Comparison of ENCODE assay signal across 17 mouse cellular contexts in genomic region chr2:132174048-132174447, GRCm38 (mm10). TPM values are rescaled to one million over a fixed set of nuclear protein-coding genes. Genes with fewer than 3 reads are reported as not detected.
DNase-seq lines count a peak whose midpoint lies in the region; TF ChIP-seq lines count a peak whose summit lies in the region.
"Had no signal": no experiment of that assay in that cellular context is flagged by ENCODE, and none has a peak within 500 bp of the region (broad histone marks: within the 10 kb centered on the region; RNA-seq: fewer than 3 reads in every experiment).

No protein-coding gene starts in this region.

- peak; percentile 55 for DNase-seq in MEL (ENCODE audit: low read depth, low spot score)
- DNase-seq in gastrocnemius, postnatal 4 days (ENCODE audit: low spot score in 2 of 2): no peak
- DNase-seq: adrenal gland, adult 2 months; adrenal gland, adult 8-10 months; adrenal gland, postnatal 10 days; adrenal gland, postnatal 14 days; adrenal gland, postnatal 25 days; adrenal gland, postnatal 36 days; B cell, adult 2 months; cerebellum, adult 11 months; cerebellum, adult 11-12 months; cerebellum, adult 18-20 months; cerebellum, adult 2 months; cerebellum, adult 8-10 months had no signal

- H3K36me3 ChIP-seq in MEL (ENCODE audit: control insufficient read depth in 1 of 2, insufficient read depth in 2 of 2, low read length in 2 of 2): no peaks in the 10 kb centered on the region
- H3K36me3 ChIP-seq: G1E had no signal

- no peak for TF ChIP-seq EP300 in MEL (IDR thresholded peaks at IDR 0.05; ENCODE audit: low read depth in 1 of 2, low read length in 2 of 2)

- peaks cover 3 to 4% of the 10 kb centered on the region in 2 experiments; a peak in 3 of 4 replicates for H3K4me1 ChIP-seq in MEL (ENCODE audit: control insufficient read depth in 1 of 2, insufficient read depth in 2 of 2, low read length in 2 of 2)

- H3K9me3 ChIP-seq in MEL (replicated peaks; ENCODE audit: insufficient read depth, low read length): no peaks in the 10 kb centered on the region
- H3K9me3 ChIP-seq: G1E had no signal

- no peaks in the 10 kb centered on the region; a peak in 1 of 4 replicates for H3K27me3 ChIP-seq in MEL (ENCODE audit: control insufficient read depth in 1 of 2, insufficient read depth in 2 of 2, low read length in 2 of 2)
- H3K27me3 ChIP-seq: CH12.LX, Patski had no signal

- no peak for TF ChIP-seq RAD21 in MEL (IDR thresholded peaks at IDR 0.05; ENCODE audit: low read depth, low read length)

- H3K4me3 ChIP-seq in MEL (ENCODE audit: control insufficient read depth in 1 of 2, insufficient read depth in 1 of 2, low read depth in 2 of 2, low read length in 2 of 2): no peak overlapping the region

- no peak overlapping the region for H3K9ac ChIP-seq in MEL (ENCODE audit: control insufficient read depth, low read depth, low read length, poor library complexity, severe bottlenecking)

- no peak for TF ChIP-seq CTCF in MEL (IDR thresholded peaks at IDR 0.05 in 2 of 3, conservative IDR thresholded peaks at IDR 0.05 in 1 of 3; ENCODE audit: control insufficient read depth in 1 of 3, insufficient read depth in 1 of 3, low read depth in 2 of 3, low read length in 3 of 3, poor library complexity in 1 of 3, severe bottlenecking in 1 of 3)

- no peak for TF ChIP-seq POLR2A in MEL (IDR thresholded peaks at IDR 0.05; ENCODE audit: control insufficient read depth in 1 of 2, insufficient read depth in 1 of 2, low read depth in 1 of 2, low read length in 2 of 2, poor library complexity in 1 of 2)

- H3K27ac ChIP-seq in MEL (ENCODE audit: control insufficient read depth, low read depth, low read length): no peak overlapping the region

- no peaks in the 10 kb centered on the region for H3K79me2 ChIP-seq in MEL (ENCODE audit: control insufficient read depth, insufficient read depth, low read length, poor library complexity)

TF ChIP-seq in MEL, 35 proteins besides CTCF, POLR2A, EP300 and RAD21:
- TF ChIP-seq MAX (IDR thresholded peaks at IDR 0.05; ENCODE audit: low read length) (no peak), ELF1 (IDR thresholded peaks at IDR 0.05; ENCODE audit: low read depth, low read length) (peak; percentile 51; the same call in 1 of the 2 replicates), GATA1 (IDR thresholded peaks at IDR 0.05; ENCODE audit: low read depth, low read length) (peak; percentile 53)
TF ChIP-seq in MEL: peak in this region for 2.

RNA-seq across cellular contexts. Expression of gene Slc23a2, which starts 29.1 kb away (rescaled TPM):
- total RNA-seq in MEL (2012; rRNA removed): 6.5 and 7.9 TPM in 2 replicates
- 10 to 100 TPM in 1 of 2 experiments, not detected in 1; 10.3 TPM for polyA plus RNA-seq in MEL (2012; ENCODE audit: insufficient read depth in 1 of 2, insufficient read length in 2 of 2, low read depth in 1 of 2, low replicate concordance in 2 of 2, missing spikeins in 1 of 2)
- total RNA-seq in gastrocnemius, postnatal 4 days (2021): 10 to 100 TPM; 12.0 to 14.5 TPM
